ENCODE assay signal across 8 mouse cellular contexts in the genomic region with DNA sequence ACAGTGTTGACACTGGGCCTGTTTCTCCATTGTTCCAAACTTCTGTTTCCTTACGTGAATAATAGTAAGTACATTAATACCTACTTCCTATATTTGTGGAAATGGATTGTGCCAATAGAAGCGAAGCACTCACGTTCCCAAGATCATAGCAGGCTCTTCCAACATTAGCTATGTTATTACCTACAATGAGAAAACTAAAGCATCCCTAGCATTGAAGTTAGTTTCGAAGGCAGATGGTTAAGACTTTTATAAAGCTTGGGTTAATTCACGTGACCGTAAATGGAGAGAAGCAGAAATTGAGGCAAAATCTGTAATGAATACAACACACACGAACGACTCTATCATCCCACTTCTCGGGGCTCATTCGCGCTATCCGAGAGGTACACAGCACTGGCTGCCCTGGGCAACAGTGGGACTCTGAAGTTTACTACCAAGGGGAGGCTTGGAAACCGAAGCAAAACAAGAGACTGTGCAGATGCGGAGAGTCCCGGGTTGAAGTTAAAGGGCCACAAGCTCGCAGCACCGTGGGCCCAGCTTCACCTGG. TPM values are rescaled to one million over a fixed set of nuclear protein-coding genes. Genes with fewer than 3 reads are reported as not detected.
A peak's percentile ranks its signal among the peaks of the same experiment; 100 is the strongest.
DNase-seq lines count a peak whose midpoint lies in the region; ATAC-seq and TF ChIP-seq lines count a peak whose summit lies in the region.

No protein-coding gene starts in this region.

- H3K27me3 ChIP-seq in Patski, result no peaks in the 10 kb centered on the region
- H3K27me3 ChIP-seq in forebrain, embryonic 15.5 days, result no peaks in the 10 kb centered on the region
- H3K27me3 ChIP-seq in liver, embryonic 14.5 days (ENCODE audit: control insufficient read depth, insufficient read depth, low read length), result no peaks in the 10 kb centered on the region

- CTCF ChIA-PET in Patski (lab: Charles Lee), result interaction anchor here (1.1 to 1.5 kb wide), 2 partner anchors 9 to 16 kb away, joined by 4 read pairs; no protein-coding TSS in a partner anchor

- peak overlapping the region; percentile 61 for H3K4me2 ChIP-seq in forebrain, embryonic 15.5 days (replicated peaks)
- peak overlapping the region; percentile 78 for H3K4me2 ChIP-seq in liver, embryonic 14.5 days (ENCODE audit: low read depth)

- H3K4me1 ChIP-seq in forebrain, embryonic 15.5 days, result peaks cover 24% of the 10 kb centered on the region
- H3K4me1 ChIP-seq in liver, embryonic 14.5 days (replicated peaks; ENCODE audit: control insufficient read depth in 2 of 2, insufficient read depth in 2 of 2, low read length in 1 of 2), result peaks cover 0 to 3% of the 10 kb centered on the region in 2 experiments; a peak in 1 of 4 replicates

- ATAC-seq in Patski, result peak; percentile 65
- ATAC-seq in forebrain, embryonic 15.5 days (replicated peaks), result peak; percentile 64
- ATAC-seq in liver, embryonic 14.5 days (ENCODE audit: insufficient read depth), result peak; percentile 73

- no peak for TF ChIP-seq CTCF in gastrocnemius, adult 2 months (IDR thresholded peaks at IDR 0.05)
- no peak for TF ChIP-seq CTCF in Patski (IDR thresholded peaks at IDR 0.05)
- TF ChIP-seq CTCF in liver, embryonic 14.5 days (IDR thresholded peaks at IDR 0.05; ENCODE audit: low read depth), result no peak

- WGBS in forebrain, embryonic 15.5 days, result 4% methylated on average over 17 of the region's 17 CpGs
- 2% methylated on average over 17 of the region's 17 CpGs for WGBS in liver, embryonic 14.5 days (ENCODE audit: insufficient replicate concordance)

- intact Hi-C loops in gastrocnemius, adult 2 months (cut with DNase I), result loop anchor here (10.0 kb wide), 1 partner anchor 377 kb away; the partner anchor contains the start of gene Sdhaf3

- in situ Hi-C loops in Patski (cut with MboI; ENCODE audit: low pct_unique_long_range_greater_than_20kb), result loop anchor here (5.0 to 10.0 kb wide), 2 partner anchors 304 to 563 kb away; partner anchors contain the start of gene Dlx5

- H3K36me3 ChIP-seq in forebrain, embryonic 15.5 days, result 0 out of 2 replicates have a peak, but pooled peaks cover 3% of the 10 kb centered on the region
- H3K36me3 ChIP-seq in liver, embryonic 14.5 days (replicated peaks; ENCODE audit: control insufficient read depth, insufficient read depth, low read depth), result no peaks in the 10 kb centered on the region

- H3K9ac ChIP-seq in forebrain, embryonic 15.5 days (replicated peaks), result peak overlapping the region; percentile 99
- peak overlapping the region; percentile 94 for H3K9ac ChIP-seq in liver, embryonic 14.5 days (replicated peaks)

- no peak for DNase-seq in gastrocnemius, adult 2 months
- DNase-seq in gastrocnemius, postnatal 4 days (ENCODE audit: low spot score in 2 of 2), result no peak
- DNase-seq in Patski (ENCODE audit: low read depth, low spot score), result no peak
- DNase-seq in liver, embryonic 14.5 days (ENCODE audit: low read depth in 3 of 3, low spot score in 3 of 3), result peak; percentile 16 to 26 (median 18)
- peak; percentile 9 for DNase-seq in skeletal muscle tissue, adult 2 months (ENCODE audit: low read depth, low spot score)
- DNase-seq in adrenal gland, postnatal 4 days (ENCODE audit: low spot score in 2 of 2), result no peak
- DNase-seq in kidney, postnatal 36 days, result no peak

- no peak for TF ChIP-seq EP300 in liver, embryonic 14.5 days (IDR thresholded peaks at IDR 0.05; ENCODE audit: low read depth)

- H3K27ac ChIP-seq in gastrocnemius, adult 2 months, result peak overlapping the region; percentile 95
- peak overlapping the region; percentile 89 for H3K27ac ChIP-seq in forebrain, embryonic 15.5 days (replicated peaks)
- H3K27ac ChIP-seq in liver, embryonic 14.5 days, result peak overlapping the region; percentile 83

- POLR2A ChIA-PET in Patski (lab: Charles Lee), result interaction anchor here (0.9 to 1.5 kb wide), 2 partner anchors 9 to 304 kb away, joined by 3 to 5 read pairs; partner anchors contain the start of gene Dlx5

- no peaks in the 10 kb centered on the region for H3K9me3 ChIP-seq in forebrain, embryonic 15.5 days
- H3K9me3 ChIP-seq in liver, embryonic 14.5 days (ENCODE audit: control insufficient read depth, low read length), result no peaks in the 10 kb centered on the region

- H3K4me3 ChIP-seq in gastrocnemius, adult 2 months, result peak overlapping the region; percentile 92
- peak overlapping the region; percentile 97 for H3K4me3 ChIP-seq in forebrain, embryonic 15.5 days
- H3K4me3 ChIP-seq in liver, embryonic 14.5 days (ENCODE audit: insufficient read depth in 1 of 2, low read depth in 2 of 2, low read length in 2 of 2), result peak overlapping the region; percentile 87 to 95

RNA-seq across cellular contexts. Expression of gene Sem1, which starts 0.7 kb away (rescaled TPM):
- 10 to 100 TPM; 60.1 to 74.3 TPM for total RNA-seq in gastrocnemius, adult 2 months (2021)
- total RNA-seq in gastrocnemius, postnatal 4 days (2021), result 10 to 100 TPM; 80.9 to 87.6 TPM
- polyA plus RNA-seq in Patski (2021), result 198 TPM
- polyA plus RNA-seq in forebrain, embryonic 15.5 days (2015; fragmentation: Nextera tagmentation; extraction: Ambion mirVana), result 203 and 221 TPM in 2 replicates
- polyA plus RNA-seq in liver, embryonic 14.5 days (2012; rRNA removed), result 34.1 and 53.7 TPM in 2 replicates
- 136 and 141 TPM in 2 replicates for polyA plus RNA-seq in liver, embryonic 14.5 days (2014; fragmentation: Nextera tagmentation; extraction: Ambion mirVana)
- 10 to 100 TPM; 87.0 to 88.5 TPM for total RNA-seq in adrenal gland, postnatal 4 days (2021)

Comparison
In these comparisons a context has a peak if more than half of its experiments do, and no peak if none do; other contexts are left out.
1. DNase-seq: peak in liver, embryonic 14.5 days (3 of 3) and skeletal muscle tissue, adult 2 months (single experiment); none in gastrocnemius, adult 2 months (single experiment), gastrocnemius, postnatal 4 days (0 of 2), Patski (single experiment), adrenal gland, postnatal 4 days (0 of 2) and kidney, postnatal 36 days (0 of 2).
2. Peak in every context shown above with its lines, with median percentiles within 50 percentile points of each other: H3K27ac ChIP-seq, H3K4me3 ChIP-seq and ATAC-seq.